Mouse (Mus musculus) liver, embryonic 15.5 days (tissue): ENCODE data around the gene Mydgf. TPM values are rescaled to one million over a fixed set of nuclear protein-coding genes. Genes with fewer than 3 reads are reported as not detected.

ENCODE experiments used
- ATAC-seq: fragments of 200-750 bp; cut with Nextera tagmentation; 2 replicates; pipeline ENCODE4 v1.8.0; 2017; ENCODE audit warnings: moderate number of reproducible peaks, mild to moderate bottlenecking, moderate library complexity; ENCODE audit not compliant: insufficient read depth
- H3K27ac ChIP-seq: fragments of 300-500 bp; sonication (generic); replicated peaks from 2 replicates; pipeline ENCODE4 v1.5.1; 2015; ENCODE audit warnings: mild to moderate bottlenecking, inconsistent platforms
- H3K27me3 ChIP-seq: fragments of 300-500 bp; sonication (generic); 2 replicates; pipeline ENCODE4 v1.6.1; 2015; ENCODE audit warnings: mild to moderate bottlenecking, inconsistent platforms
- H3K36me3 ChIP-seq: fragments of 300-500 bp; sonication (generic); replicated peaks from 2 replicates; pipeline ENCODE4 v1.6.1; 2015; ENCODE audit warnings: moderate library complexity, mild to moderate bottlenecking, inconsistent platforms
- H3K4me1 ChIP-seq: fragments of 300-500 bp; sonication (generic); replicated peaks from 2 replicates; pipeline ENCODE4 v1.6.1; 2015; ENCODE audit warnings: inconsistent platforms
- H3K4me2 ChIP-seq: fragments of 300-500 bp; sonication (generic); 2 replicates; pipeline ENCODE4 v1.6.1; 2015; ENCODE audit warnings: moderate library complexity, mild to moderate bottlenecking, inconsistent platforms
- H3K4me3 ChIP-seq: fragments of 300-500 bp; sonication (generic); replicated peaks from 2 replicates; pipeline ENCODE4 v1.5.1; 2015; ENCODE audit warnings: mild to moderate bottlenecking, inconsistent platforms
- H3K9ac ChIP-seq: fragments of 300-500 bp; sonication (generic); 2 replicates; pipeline ENCODE4 v1.6.1; 2015; ENCODE audit warnings: moderate library complexity, mild to moderate bottlenecking, inconsistent platforms
- H3K9me3 ChIP-seq: fragments of 300-500 bp; sonication (generic); replicated peaks from 2 replicates; pipeline ENCODE4 v1.6.1; 2016; ENCODE audit warnings: inconsistent platforms
- WGBS: fragments of 180-500 bp; shearing (Covaris S2); methylation state at CpG from one replicate; pipeline ENCODE4 v1.1.7; 2015; ENCODE audit warnings: mixed read lengths; ENCODE audit not compliant: insufficient replicate concordance; 5-methylcytosine and 5-hydroxymethylcytosine counted together
- polyA plus RNA-seq: library from polyadenylated mRNA; unstranded; fragments of >200 nt; fragmentation: Nextera tagmentation; extraction: Ambion mirVana; gene quantifications from 2 replicates; pipeline ENCODE4 v1.2.1, GENCODE M21; 2015

Mydgf gene
- polyA plus RNA-seq, 1 experiment from 2014 or later: 58.6 TPM

GRCm38 (mm10) chr17:56164510-56164909, 19.2 kb downstream of the Mydgf start:
- Histone ChIP-seq H3K4me2 (no peak overlapping the region), H3K9me3 (no peaks in the 10 kb centered on the region), H3K4me3 (no peak overlapping the region), H3K9ac (no peak overlapping the region), H3K4me1 (peaks cover 37% of the 10 kb centered on the region), H3K27me3 (peaks cover 15% of the 10 kb centered on the region), H3K36me3 (no peaks in the 10 kb centered on the region), H3K27ac (no peak overlapping the region)
- ATAC-seq: no peak
- 31% methylated on average over 3 of the region's 3 CpGs for WGBS

GRCm38 (mm10) chr17:56163523-56164102, 20.1 kb downstream of the Mydgf start:
- 51% methylated on average over 6 of the region's 6 CpGs for WGBS
- no peak for ATAC-seq
- Histone ChIP-seq H3K4me2 (peak overlapping the region; percentile 82; the same call in 1 of the 2 replicates), H3K27ac (no peak overlapping the region), H3K27me3 (peaks cover 15% of the 10 kb centered on the region), H3K36me3 (no peaks in the 10 kb centered on the region), H3K4me1 (peaks cover 31% of the 10 kb centered on the region), H3K4me3 (no peak overlapping the region), H3K9me3 (no peaks in the 10 kb centered on the region), H3K9ac (no peak overlapping the region)

- Histone ChIP-seq H3K27ac (no peak within 1 kb of the TSS), H3K4me2 (peak within 1 kb of the TSS; percentile 82), H3K4me3 (peak within 1 kb of the TSS; percentile 45), H3K4me1 (peaks cover 29% of the 10 kb centered on the region), H3K27me3 (peaks cover 27% of the 10 kb centered on the region), H3K36me3 (no peaks in the 10 kb centered on the region), H3K9me3 (no peaks in the 10 kb centered on the region), H3K9ac (peak within 1 kb of the TSS; percentile 46)
- 2% methylated on average over 30 of the region's 30 CpGs for WGBS
- peak; percentile 95 for ATAC-seq
Observed at GRCm38 (mm10) chr17:56162231-56162774, 21.4 kb downstream of the Mydgf start, which contains the start of gene Tnfaip8l1. TSS of gene Tnfaip8l1 (plus strand) at chr17:56162477.

GRCm38 (mm10) chr17:56159729-56160128, 24.0 kb downstream of the Mydgf start:
- H3K27ac ChIP-seq: no peak overlapping the region
- no peaks in the 10 kb centered on the region for H3K9me3 ChIP-seq
- peaks cover 52% of the 10 kb centered on the region for H3K27me3 ChIP-seq
- under 1% methylated on average over 9 of the region's 9 CpGs for WGBS
- no peak for ATAC-seq
- H3K4me2 ChIP-seq: no peak overlapping the region
- no peak overlapping the region for H3K9ac ChIP-seq
- H3K36me3 ChIP-seq: no peaks in the 10 kb centered on the region
- H3K4me1 ChIP-seq: peaks cover 27% of the 10 kb centered on the region
- H3K4me3 ChIP-seq: no peak overlapping the region

GRCm38 (mm10) chr17:56153643-56154042, 30.1 kb downstream of the Mydgf start:
- 44% methylated on average over 9 of the region's 9 CpGs for WGBS
- peak; percentile 48; the same call in 1 of the 2 replicates for ATAC-seq
- Histone ChIP-seq H3K9ac (no peak overlapping the region), H3K4me3 (no peak overlapping the region), H3K4me1 (peaks cover 8% of the 10 kb centered on the region), H3K9me3 (no peaks in the 10 kb centered on the region), H3K36me3 (no peaks in the 10 kb centered on the region), H3K4me2 (no peak overlapping the region), H3K27ac (no peak overlapping the region), H3K27me3 (peaks cover 78% of the 10 kb centered on the region)

- H3K27ac ChIP-seq: no peak overlapping the region
- H3K4me2 ChIP-seq: no peak overlapping the region
- peaks cover 8% of the 10 kb centered on the region for H3K4me1 ChIP-seq
- H3K27me3 ChIP-seq: peaks cover 80% of the 10 kb centered on the region
- no peaks in the 10 kb centered on the region for H3K9me3 ChIP-seq
- H3K4me3 ChIP-seq: no peak overlapping the region
- ATAC-seq: no peak
- 38% methylated on average over 2 of the region's 2 CpGs for WGBS
- no peaks in the 10 kb centered on the region for H3K36me3 ChIP-seq
- H3K9ac ChIP-seq: no peak overlapping the region
Observed at GRCm38 (mm10) chr17:56149897-56150296, 33.8 kb downstream of the Mydgf start.

GRCm38 (mm10) chr17:56148790-56149618, 34.7 kb downstream of the Mydgf start:
- no peak for ATAC-seq
- no peak overlapping the region for H3K9ac ChIP-seq
- WGBS: 3% methylated on average over 30 of the region's 30 CpGs
- no peak overlapping the region for H3K4me3 ChIP-seq
- H3K4me2 ChIP-seq: peak overlapping the region; percentile 25; the same call in 1 of the 2 replicates
- no peaks in the 10 kb centered on the region for H3K9me3 ChIP-seq
- H3K27me3 ChIP-seq: peaks cover 85% of the 10 kb centered on the region
- H3K36me3 ChIP-seq: no peaks in the 10 kb centered on the region
- H3K4me1 ChIP-seq: peaks cover 8% of the 10 kb centered on the region
- no peak overlapping the region for H3K27ac ChIP-seq

GRCm38 (mm10) chr17:56148280-56148679, 35.4 kb downstream of the Mydgf start:
- Histone ChIP-seq H3K4me3 (no peak overlapping the region), H3K27me3 (peaks cover 85% of the 10 kb centered on the region), H3K4me1 (peaks cover 4% of the 10 kb centered on the region), H3K4me2 (no peak overlapping the region), H3K27ac (no peak overlapping the region), H3K9me3 (no peaks in the 10 kb centered on the region), H3K9ac (no peak overlapping the region), H3K36me3 (no peaks in the 10 kb centered on the region)
- no peak for ATAC-seq
- 17% methylated on average over 9 of the region's 9 CpGs for WGBS

- Histone ChIP-seq H3K9me3 (no peaks in the 10 kb centered on the region), H3K4me2 (no peak overlapping the region), H3K9ac (no peak overlapping the region), H3K27ac (no peak overlapping the region), H3K36me3 (no peaks in the 10 kb centered on the region), H3K27me3 (peaks cover 89% of the 10 kb centered on the region), H3K4me1 (peaks cover 4% of the 10 kb centered on the region), H3K4me3 (no peak overlapping the region)
- 54% methylated on average over 12 of the region's 12 CpGs for WGBS
- no peak for ATAC-seq
Observed at GRCm38 (mm10) chr17:56147420-56147819, 36.3 kb downstream of the Mydgf start.

GRCm38 (mm10) chr17:56146131-56146530, 37.6 kb downstream of the Mydgf start:
- Histone ChIP-seq H3K27ac (no peak overlapping the region), H3K27me3 (peaks cover 98% of the 10 kb centered on the region), H3K9me3 (no peaks in the 10 kb centered on the region), H3K4me2 (no peak overlapping the region), H3K36me3 (no peaks in the 10 kb centered on the region), H3K9ac (no peak overlapping the region), H3K4me3 (no peak overlapping the region), H3K4me1 (peaks cover 14% of the 10 kb centered on the region)
- 26% methylated on average over 9 of the region's 9 CpGs for WGBS
- no peak for ATAC-seq

- no peak overlapping the region for H3K4me3 ChIP-seq
- no peak for ATAC-seq
- H3K4me2 ChIP-seq: no peak overlapping the region
- no peaks in the 10 kb centered on the region for H3K36me3 ChIP-seq
- peaks cover 98% of the 10 kb centered on the region for H3K27me3 ChIP-seq
- H3K9ac ChIP-seq: no peak overlapping the region
- H3K9me3 ChIP-seq: no peaks in the 10 kb centered on the region
- H3K27ac ChIP-seq: no peak overlapping the region
- WGBS: 55% methylated on average over 9 of the region's 9 CpGs
- peaks cover 25% of the 10 kb centered on the region for H3K4me1 ChIP-seq
Observed at GRCm38 (mm10) chr17:56144546-56144945, 39.2 kb downstream of the Mydgf start.
